Mouse (Mus musculus): ENCODE measurements around the gene Notum. TPM values are rescaled to one million over a fixed set of nuclear protein-coding genes. Genes with fewer than 3 reads are reported as not detected.
A peak's percentile ranks its signal among the peaks of the same experiment; 100 is the strongest.

Gene Notum
- polyA plus RNA-seq, 1 experiment from 2014 or later, result 1.0 TPM

DNA sequence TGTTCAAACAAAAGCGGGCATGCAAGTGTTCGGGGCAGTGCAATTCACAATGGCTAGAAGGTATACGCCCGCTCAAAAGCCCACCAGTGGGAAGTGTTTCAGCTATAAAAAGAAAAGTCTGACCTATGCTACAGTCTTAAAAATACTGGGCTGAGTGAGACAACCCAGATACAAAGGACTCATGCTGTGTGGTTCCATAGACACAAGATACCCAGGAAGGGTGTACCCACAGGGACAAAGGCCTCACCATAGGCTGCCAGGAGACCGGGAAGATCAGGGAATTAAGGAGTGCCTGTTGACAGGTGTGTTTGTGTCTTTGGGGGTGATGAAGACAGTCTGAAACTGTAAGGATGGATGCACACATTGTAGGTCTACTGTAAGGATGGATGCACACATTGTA lies 2.7 kb upstream of the Notum start:
- Histone ChIP-seq H3K4me3 (ENCODE audit: low read length) (no peak overlapping the region), H3K27ac (ENCODE audit: low read length) (no peak overlapping the region), H3K9ac (ENCODE audit: low read depth, low read length) (no peak overlapping the region), H3K4me1 (ENCODE audit: control insufficient read depth, insufficient read depth, low read length) (peaks cover 23% of the 10 kb centered on the region), H3K27me3 (replicated peaks; ENCODE audit: control insufficient read depth, insufficient read depth, low read length) (peaks cover 59% of the 10 kb centered on the region), H3K9me3 (ENCODE audit: control insufficient read depth, low read length) (no peaks in the 10 kb centered on the region), H3K4me2 (ENCODE audit: low read depth, low read length) (no peak overlapping the region), H3K36me3 (ENCODE audit: control insufficient read depth, insufficient read depth, low read length) (no peaks in the 10 kb centered on the region)
- WGBS, result 75% methylated on average over 5 of the region's 5 CpGs
- ATAC-seq, result no peak

DNA sequence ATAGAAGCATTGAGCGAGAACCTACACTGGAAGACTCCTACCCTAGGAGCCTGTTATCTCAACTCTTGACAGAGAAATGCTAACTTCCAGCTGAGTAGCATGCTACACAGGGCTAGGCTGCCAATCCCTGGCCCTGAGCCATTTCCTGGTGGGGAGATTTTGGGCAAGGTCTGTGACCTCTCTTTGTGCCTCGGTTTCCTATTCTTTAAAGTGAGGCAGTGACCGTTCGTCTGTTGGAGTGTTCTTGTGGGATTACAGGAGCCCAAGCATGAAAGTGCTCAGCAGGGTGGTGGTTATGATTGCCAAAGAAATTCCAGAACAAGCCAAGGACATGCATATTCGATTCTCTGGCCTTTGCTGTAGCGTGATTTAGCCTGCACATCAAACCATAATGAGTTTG lies 1.8 kb upstream of the Notum start:
- no peaks in the 10 kb centered on the region for H3K36me3 ChIP-seq (ENCODE audit: control insufficient read depth, insufficient read depth, low read length)
- H3K4me3 ChIP-seq (ENCODE audit: low read length), result no peak overlapping the region
- peaks cover 23% of the 10 kb centered on the region for H3K4me1 ChIP-seq (ENCODE audit: control insufficient read depth, insufficient read depth, low read length)
- no peaks in the 10 kb centered on the region for H3K9me3 ChIP-seq (ENCODE audit: control insufficient read depth, low read length)
- no peak overlapping the region for H3K4me2 ChIP-seq (ENCODE audit: low read depth, low read length)
- H3K9ac ChIP-seq (ENCODE audit: low read depth, low read length), result no peak overlapping the region
- ATAC-seq, result no peak
- WGBS, result 70% methylated on average over 6 of the region's 6 CpGs
- peaks cover 69% of the 10 kb centered on the region for H3K27me3 ChIP-seq (replicated peaks; ENCODE audit: control insufficient read depth, insufficient read depth, low read length)
- H3K27ac ChIP-seq (ENCODE audit: low read length), result no peak overlapping the region

DNA sequence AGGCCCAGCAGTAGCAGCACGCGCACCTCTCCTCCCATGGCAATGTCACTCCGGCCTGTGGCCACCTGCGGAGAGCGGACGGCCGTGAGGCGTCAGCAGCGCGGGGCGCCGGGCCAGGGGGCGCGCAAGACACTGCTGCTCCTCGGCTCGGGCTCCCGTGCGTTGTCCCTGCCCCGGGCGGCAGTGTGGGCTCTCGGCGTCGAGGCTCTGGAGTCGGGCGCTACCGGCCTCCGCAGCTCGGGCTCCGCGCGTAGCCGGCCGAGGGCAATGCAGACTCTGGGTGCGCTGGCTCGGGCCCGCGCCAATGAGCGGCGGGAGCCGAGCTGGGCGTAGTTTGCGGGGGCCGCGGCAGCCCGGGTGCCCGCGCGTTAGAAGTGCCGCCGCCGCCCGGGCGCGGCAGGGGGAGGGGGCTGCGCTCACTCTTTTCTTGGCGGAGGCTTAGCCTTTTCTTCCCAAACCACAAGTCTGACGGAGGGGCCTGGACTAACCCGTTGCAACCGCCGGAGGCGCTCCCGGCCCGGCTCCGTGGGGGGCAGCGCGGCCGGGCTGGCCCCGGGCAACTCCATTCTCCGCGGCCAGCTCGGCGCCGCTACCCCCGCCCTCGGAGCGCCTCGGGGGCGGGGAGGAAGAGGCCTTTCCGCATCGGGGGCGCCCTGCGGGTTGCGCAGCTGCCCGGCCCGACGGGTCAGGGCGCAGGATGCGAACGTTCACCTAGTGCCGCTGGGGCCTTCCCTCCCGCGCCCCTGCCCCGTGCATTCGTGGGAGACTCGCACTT lies 487 bp downstream of the Notum start:
- H3K9me3 ChIP-seq (ENCODE audit: control insufficient read depth, low read length), result no peaks in the 10 kb centered on the region
- H3K4me3 ChIP-seq (ENCODE audit: low read length), result peak overlapping the region; percentile 49
- H3K36me3 ChIP-seq (ENCODE audit: control insufficient read depth, insufficient read depth, low read length), result no peaks in the 10 kb centered on the region
- peaks cover 78% of the 10 kb centered on the region for H3K27me3 ChIP-seq (replicated peaks; ENCODE audit: control insufficient read depth, insufficient read depth, low read length)
- H3K4me1 ChIP-seq (ENCODE audit: control insufficient read depth, insufficient read depth, low read length), result peaks cover 23% of the 10 kb centered on the region
- peak; percentile 56; the same call in 1 of the 2 replicates for ATAC-seq
- H3K9ac ChIP-seq (ENCODE audit: low read depth, low read length), result peak overlapping the region; percentile 48
- H3K27ac ChIP-seq (ENCODE audit: low read length), result no peak overlapping the region
- under 1% methylated on average over 81 of the region's 95 CpGs for WGBS
- H3K4me2 ChIP-seq (ENCODE audit: low read depth, low read length), result peak overlapping the region; percentile 87

DNA sequence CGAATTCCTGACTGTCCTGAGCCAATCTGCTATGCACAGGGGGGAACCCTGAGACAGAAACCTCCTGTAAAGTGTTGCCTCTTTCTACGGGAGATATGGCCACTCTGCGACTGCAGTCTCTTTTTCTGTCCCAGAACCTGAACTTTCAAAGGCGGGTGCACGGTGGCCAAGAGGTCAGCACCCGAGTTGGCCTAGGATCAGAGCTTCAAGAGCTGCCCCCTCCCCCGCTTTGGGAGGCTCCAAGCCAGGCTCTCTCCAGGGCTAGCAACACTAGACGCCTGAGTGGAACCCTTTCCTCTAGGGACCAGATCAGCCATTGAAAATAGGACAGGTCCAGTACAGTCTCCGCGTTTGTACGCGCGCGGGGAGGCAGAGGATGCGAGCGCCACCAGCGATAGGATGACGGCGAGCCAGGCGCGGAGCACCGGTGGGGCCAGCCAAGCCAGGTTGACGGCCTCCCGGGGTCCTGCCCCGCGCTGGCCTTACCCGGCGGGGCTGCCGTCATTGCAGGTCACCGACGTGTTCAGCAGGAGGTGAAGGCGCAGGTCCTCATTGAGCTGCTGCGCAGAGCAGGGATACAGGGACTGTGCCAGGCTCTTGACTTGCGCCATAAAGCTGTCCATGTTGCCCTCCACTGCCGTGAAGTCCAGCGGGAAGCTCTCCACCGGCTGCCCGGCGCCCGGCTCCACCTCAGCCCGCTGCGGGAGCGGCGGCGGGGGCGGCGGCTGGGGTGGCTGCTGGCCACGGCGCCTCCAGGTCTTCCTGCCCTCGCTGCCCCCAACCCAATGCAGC lies 1.3 kb downstream of the Notum start:
- 2% methylated on average over 39 of the region's 50 CpGs for WGBS
- Histone ChIP-seq H3K36me3 (ENCODE audit: control insufficient read depth, insufficient read depth, low read length) (no peaks in the 10 kb centered on the region), H3K27ac (ENCODE audit: low read length) (no peak overlapping the region), H3K4me2 (ENCODE audit: low read depth, low read length) (peak overlapping the region; percentile 87), H3K9ac (ENCODE audit: low read depth, low read length) (peak overlapping the region; percentile 48), H3K4me3 (ENCODE audit: low read length) (peak overlapping the region; percentile 49), H3K27me3 (replicated peaks; ENCODE audit: control insufficient read depth, insufficient read depth, low read length) (peaks cover 75% of the 10 kb centered on the region), H3K9me3 (ENCODE audit: control insufficient read depth, low read length) (no peaks in the 10 kb centered on the region), H3K4me1 (ENCODE audit: control insufficient read depth, insufficient read depth, low read length) (peaks cover 23% of the 10 kb centered on the region)
- ATAC-seq, result 0 out of 2 replicates have a peak, but pooled peaks have one; percentile 19

DNA sequence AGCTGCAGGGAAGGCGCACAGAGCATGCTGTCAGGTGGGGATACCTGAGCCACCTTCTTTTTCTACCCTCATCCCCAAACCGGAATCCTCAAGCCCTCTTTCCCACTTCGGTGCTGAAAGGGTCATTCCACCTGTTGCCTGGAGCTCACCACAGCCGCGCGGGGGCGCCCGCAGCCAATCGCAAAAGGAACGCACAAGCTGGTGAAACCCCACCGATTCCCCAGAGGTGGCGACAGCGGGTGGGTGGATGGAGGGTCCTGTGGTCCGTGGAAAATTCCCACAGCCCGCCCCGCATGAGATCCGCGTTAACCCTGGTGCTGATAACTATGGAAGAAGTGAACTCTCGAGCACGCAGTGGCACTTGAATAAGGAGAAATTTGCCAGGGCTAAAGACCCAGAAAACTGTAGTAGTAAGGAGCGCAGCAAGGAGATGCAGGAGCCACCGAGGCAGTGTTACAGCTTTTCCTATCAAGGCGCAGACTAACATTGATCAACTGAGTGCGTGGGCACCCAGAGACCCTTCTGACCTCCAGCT lies 2.0 kb downstream of the Notum start:
- Histone ChIP-seq H3K27ac (ENCODE audit: low read length) (no peak overlapping the region), H3K36me3 (ENCODE audit: control insufficient read depth, insufficient read depth, low read length) (no peaks in the 10 kb centered on the region), H3K4me3 (ENCODE audit: low read length) (no peak overlapping the region), H3K27me3 (replicated peaks; ENCODE audit: control insufficient read depth, insufficient read depth, low read length) (peaks cover 73% of the 10 kb centered on the region), H3K4me2 (ENCODE audit: low read depth, low read length) (0 out of 2 replicates have a peak overlapping the region, but pooled peaks have one; percentile 33), H3K9me3 (ENCODE audit: control insufficient read depth, low read length) (no peaks in the 10 kb centered on the region), H3K9ac (ENCODE audit: low read depth, low read length) (no peak overlapping the region), H3K4me1 (ENCODE audit: control insufficient read depth, insufficient read depth, low read length) (peaks cover 23% of the 10 kb centered on the region)
- WGBS, result 2% methylated on average over 24 of the region's 24 CpGs
- ATAC-seq, result no peak

DNA sequence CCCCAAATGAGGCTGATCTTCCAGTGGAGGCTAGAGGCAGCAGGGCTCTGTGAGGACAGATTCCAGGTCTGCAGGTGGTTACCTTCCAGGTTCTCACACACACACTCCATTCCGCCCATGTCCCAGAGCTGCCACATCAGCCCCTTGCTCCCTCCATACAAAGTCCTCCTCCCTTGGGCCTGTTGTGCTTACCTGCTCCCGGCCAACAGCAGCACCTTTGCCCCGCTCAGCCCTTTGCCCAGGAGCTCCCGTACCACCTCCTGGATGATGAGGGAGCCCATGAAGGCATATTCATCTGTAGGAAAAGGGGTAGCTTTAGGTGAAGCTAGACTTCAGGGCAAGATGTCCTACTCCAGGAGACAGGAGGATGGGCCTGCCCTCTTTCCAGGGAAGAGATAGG lies 3.7 kb downstream of the Notum start:
- Histone ChIP-seq H3K36me3 (ENCODE audit: control insufficient read depth, insufficient read depth, low read length) (no peaks in the 10 kb centered on the region), H3K27ac (ENCODE audit: low read length) (no peak overlapping the region), H3K9me3 (ENCODE audit: control insufficient read depth, low read length) (no peaks in the 10 kb centered on the region), H3K4me3 (ENCODE audit: low read length) (no peak overlapping the region), H3K9ac (ENCODE audit: low read depth, low read length) (no peak overlapping the region), H3K4me2 (ENCODE audit: low read depth, low read length) (no peak overlapping the region), H3K4me1 (ENCODE audit: control insufficient read depth, insufficient read depth, low read length) (peaks cover 23% of the 10 kb centered on the region), H3K27me3 (replicated peaks; ENCODE audit: control insufficient read depth, insufficient read depth, low read length) (peaks cover 59% of the 10 kb centered on the region)
- no peak for ATAC-seq
- WGBS, result 80% methylated on average over 4 of the region's 4 CpGs

DNA sequence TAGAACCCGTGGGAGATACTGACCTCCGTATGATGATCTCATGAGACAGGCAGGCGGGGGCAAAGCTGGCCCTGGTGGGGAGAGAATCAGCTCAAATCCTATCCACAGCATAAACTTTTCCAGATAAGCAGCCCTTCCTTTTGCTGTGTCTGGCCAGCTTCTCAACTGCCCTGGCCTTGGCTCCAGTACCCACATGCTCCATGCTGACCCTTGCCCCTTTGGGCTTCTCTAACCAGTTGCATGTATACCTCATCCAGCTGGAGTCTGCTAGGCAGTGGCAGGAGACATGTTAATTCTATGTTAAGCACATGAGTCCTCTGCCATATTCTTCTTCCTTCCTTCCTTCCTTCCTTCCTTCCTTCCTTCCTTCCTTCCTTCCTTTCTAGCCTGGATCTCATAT lies 6.2 kb downstream of the Notum start:
- H3K9ac ChIP-seq (ENCODE audit: low read depth, low read length), result no peak overlapping the region
- 76% methylated on average over 3 of the region's 3 CpGs for WGBS
- no peak overlapping the region for H3K27ac ChIP-seq (ENCODE audit: low read length)
- peaks cover 8% of the 10 kb centered on the region for H3K4me1 ChIP-seq (ENCODE audit: control insufficient read depth, insufficient read depth, low read length)
- H3K4me2 ChIP-seq (ENCODE audit: low read depth, low read length), result no peak overlapping the region
- H3K27me3 ChIP-seq (replicated peaks; ENCODE audit: control insufficient read depth, insufficient read depth, low read length), result peaks cover 33% of the 10 kb centered on the region
- no peak overlapping the region for H3K4me3 ChIP-seq (ENCODE audit: low read length)
- H3K36me3 ChIP-seq (ENCODE audit: control insufficient read depth, insufficient read depth, low read length), result no peaks in the 10 kb centered on the region
- no peak for ATAC-seq
- H3K9me3 ChIP-seq (ENCODE audit: control insufficient read depth, low read length), result no peaks in the 10 kb centered on the region

DNA sequence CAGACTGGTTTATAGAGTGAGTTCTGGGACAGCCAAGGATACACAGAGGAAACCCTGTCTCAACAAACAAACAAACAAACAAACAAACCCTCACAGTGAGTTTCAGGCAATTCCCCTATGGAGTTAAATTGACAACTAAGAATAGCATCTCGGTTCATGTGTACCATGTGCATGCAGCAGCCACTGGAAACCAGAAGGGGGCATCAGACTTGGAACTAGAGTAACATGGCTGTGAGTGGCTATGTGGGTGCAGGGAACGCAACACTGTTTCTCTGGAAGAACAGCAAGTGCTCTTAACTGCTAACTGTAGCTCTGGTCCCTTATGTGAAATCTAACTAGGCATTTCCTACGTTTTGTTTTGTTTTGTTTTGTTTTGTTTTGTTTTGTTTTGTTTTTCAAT lies 9.1 kb downstream of the Notum start:
- Histone ChIP-seq H3K9ac (ENCODE audit: low read depth, low read length) (no peak overlapping the region), H3K4me1 (ENCODE audit: control insufficient read depth, insufficient read depth, low read length) (peaks cover 6% of the 10 kb centered on the region; the same call in 1 of the 2 replicates), H3K9me3 (ENCODE audit: control insufficient read depth, low read length) (no peaks in the 10 kb centered on the region), H3K27ac (ENCODE audit: low read length) (no peak overlapping the region), H3K36me3 (ENCODE audit: control insufficient read depth, insufficient read depth, low read length) (no peaks in the 10 kb centered on the region), H3K4me3 (ENCODE audit: low read length) (no peak overlapping the region), H3K4me2 (ENCODE audit: low read depth, low read length) (no peak overlapping the region), H3K27me3 (replicated peaks; ENCODE audit: control insufficient read depth, insufficient read depth, low read length) (peaks cover 14% of the 10 kb centered on the region)
- no peak for ATAC-seq
- 64% methylated on average over 3 of the region's 3 CpGs for WGBS

DNA sequence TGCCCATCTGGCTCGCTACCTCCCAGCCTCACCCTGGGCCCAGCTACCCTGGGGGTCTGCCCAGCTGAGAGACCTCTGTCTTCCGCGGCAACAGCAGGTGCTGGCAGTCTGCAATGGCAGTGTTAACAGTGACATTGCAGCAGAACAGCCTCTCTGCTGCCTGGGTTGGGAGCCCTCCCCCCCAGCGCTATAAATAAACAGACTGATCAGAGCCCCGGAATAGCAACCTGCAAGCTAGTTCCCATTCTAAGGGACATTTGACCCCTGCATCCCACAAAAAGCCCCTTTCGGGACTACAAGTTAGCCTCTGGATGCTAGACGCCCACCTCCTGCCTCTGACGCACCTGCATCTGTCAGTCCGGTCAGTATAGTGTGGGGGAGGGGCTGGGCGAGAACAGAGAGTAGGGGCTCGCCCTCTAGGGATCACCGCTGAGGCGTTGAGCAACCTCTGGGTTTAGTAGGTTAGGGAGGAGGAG lies 12.9 kb downstream of the Notum start, which contains the start of gene Myadml2:
Gene Myadml2, minus strand, starts transcription at position 158 of the 476 bp plus-strand sequence.
- Histone ChIP-seq H3K4me3 (ENCODE audit: low read length) (peak within 1 kb of the TSS; percentile 26), H3K27ac (ENCODE audit: low read length) (no peak within 1 kb of the TSS), H3K9me3 (ENCODE audit: control insufficient read depth, low read length) (no peaks in the 10 kb centered on the region), H3K4me1 (ENCODE audit: control insufficient read depth, insufficient read depth, low read length) (peaks cover 11% of the 10 kb centered on the region), H3K4me2 (ENCODE audit: low read depth, low read length) (peak within 1 kb of the TSS; percentile 48), H3K36me3 (ENCODE audit: control insufficient read depth, insufficient read depth, low read length) (no peaks in the 10 kb centered on the region), H3K9ac (ENCODE audit: low read depth, low read length) (peak within 1 kb of the TSS; percentile 48), H3K27me3 (replicated peaks; ENCODE audit: control insufficient read depth, insufficient read depth, low read length) (peaks cover 7% of the 10 kb centered on the region)
- no peak for ATAC-seq
- 6% methylated on average over 13 of the region's 13 CpGs for WGBS

Data from intestine, embryonic 16.5 days (tissue).